Comparison of ENCODE assay signal across 9 mouse cellular contexts in genomic region chr5:120322031-120322731, GRCm38 (mm10).
DNase-seq lines count a peak whose midpoint lies in the region; ATAC-seq and TF ChIP-seq lines count a peak whose summit lies in the region.
"Had no signal": no experiment of that assay in that cellular context is flagged by ENCODE, and none has a peak within 500 bp of the region (broad histone marks: within the 10 kb centered on the region; RNA-seq: fewer than 3 reads in every experiment).

No protein-coding gene starts in this region.

- TF ChIP-seq CTCF in lung, embryonic 14.5 days (IDR thresholded peaks at IDR 0.05; ENCODE audit: low read depth): no peak
- no peak for TF ChIP-seq CTCF in stomach, postnatal 0 days (IDR thresholded peaks at IDR 0.05; ENCODE audit: low read depth)

- 0 out of 2 replicates have a peak overlapping the region, but pooled peaks have one; percentile 1 for H3K9ac ChIP-seq in lung, embryonic 14.5 days
- peak overlapping the region; percentile 44 for H3K9ac ChIP-seq in forebrain, embryonic 12.5 days
- H3K9ac ChIP-seq in limb, embryonic 13.5 days: peak overlapping the region; percentile 50
- H3K9ac ChIP-seq in stomach, postnatal 0 days (ENCODE audit: low read length): no peak overlapping the region
- H3K9ac ChIP-seq: liver, embryonic 13.5 days had no signal

- no peak for TF ChIP-seq EP300 in stomach, postnatal 0 days (optimal IDR thresholded peaks at IDR 0.05)

- DNase-seq in lung, embryonic 14.5 days: no peak
- no peak for DNase-seq in lung, postnatal 10 days
- no peak for DNase-seq in stomach, postnatal 0 days (ENCODE audit: low spot score)
- no peak for DNase-seq in testis, postnatal 10 days (ENCODE audit: low spot score)
- no peak for DNase-seq in adrenal gland, postnatal 10 days
- DNase-seq: liver, embryonic 13.5 days had no signal

- 2% methylated on average over 30 of the region's 30 CpGs for WGBS in lung, embryonic 14.5 days
- WGBS in forebrain, embryonic 12.5 days: under 1% methylated on average over 30 of the region's 30 CpGs
- WGBS in limb, embryonic 13.5 days: 1% methylated on average over 30 of the region's 30 CpGs
- WGBS in stomach, postnatal 0 days: 3% methylated on average over 30 of the region's 30 CpGs

- H3K4me1 ChIP-seq in lung, embryonic 14.5 days (ENCODE audit: insufficient read depth): no peaks in the 10 kb centered on the region
- peaks cover 19% of the 10 kb centered on the region for H3K4me1 ChIP-seq in forebrain, embryonic 12.5 days
- peaks cover 4% of the 10 kb centered on the region; the same call in 1 of the 2 replicates for H3K4me1 ChIP-seq in limb, embryonic 13.5 days
- H3K4me1 ChIP-seq in stomach, postnatal 0 days (replicated peaks; ENCODE audit: control insufficient read depth, insufficient read depth): no peaks in the 10 kb centered on the region
- H3K4me1 ChIP-seq: liver, embryonic 13.5 days had no signal

- peak overlapping the region; percentile 7; the same call in 1 of the 2 replicates for H3K4me3 ChIP-seq in lung, embryonic 14.5 days (ENCODE audit: low read depth, low read length)
- peak overlapping the region; percentile 29 for H3K4me3 ChIP-seq in forebrain, embryonic 12.5 days (replicated peaks)
- peak overlapping the region; percentile 29 for H3K4me3 ChIP-seq in limb, embryonic 13.5 days
- no peak overlapping the region; the same call in 1 of the 2 replicates for H3K4me3 ChIP-seq in stomach, postnatal 0 days (ENCODE audit: low read depth, low read length)
- H3K4me3 ChIP-seq: liver, embryonic 13.5 days had no signal

- H3K36me3 ChIP-seq in lung, embryonic 14.5 days (ENCODE audit: insufficient read depth): no peaks in the 10 kb centered on the region
- H3K36me3 ChIP-seq in forebrain, embryonic 12.5 days (replicated peaks): no peaks in the 10 kb centered on the region
- H3K36me3 ChIP-seq in limb, embryonic 13.5 days: no peaks in the 10 kb centered on the region
- no peaks in the 10 kb centered on the region for H3K36me3 ChIP-seq in stomach, postnatal 0 days (ENCODE audit: control insufficient read depth, insufficient read depth, low read length)
- H3K36me3 ChIP-seq: liver, embryonic 13.5 days had no signal

- H3K27me3 ChIP-seq in lung, embryonic 14.5 days (ENCODE audit: insufficient read depth, low read length): peaks cover 28% of the 10 kb centered on the region
- H3K27me3 ChIP-seq in forebrain, embryonic 12.5 days: peaks cover 35% of the 10 kb centered on the region
- H3K27me3 ChIP-seq in limb, embryonic 13.5 days: peaks cover 91% of the 10 kb centered on the region
- no peaks in the 10 kb centered on the region for H3K27me3 ChIP-seq in stomach, postnatal 0 days (ENCODE audit: control insufficient read depth, insufficient read depth, low read length)

- H3K9me3 ChIP-seq in lung, embryonic 14.5 days (ENCODE audit: low read depth, low read length): no peaks in the 10 kb centered on the region
- H3K9me3 ChIP-seq in forebrain, embryonic 12.5 days: no peaks in the 10 kb centered on the region
- no peaks in the 10 kb centered on the region for H3K9me3 ChIP-seq in limb, embryonic 13.5 days
- no peaks in the 10 kb centered on the region for H3K9me3 ChIP-seq in stomach, postnatal 0 days (ENCODE audit: control insufficient read depth, low read length)
- H3K9me3 ChIP-seq: liver, embryonic 13.5 days had no signal

- ATAC-seq in lung, embryonic 14.5 days (ENCODE audit: insufficient read depth): no peak
- ATAC-seq in forebrain, embryonic 12.5 days (ENCODE audit: low FRiP score): peak; percentile 76
- no peak; the same call in 1 of the 2 replicates for ATAC-seq in limb, embryonic 13.5 days (ENCODE audit: low FRiP score, low read depth)
- no peak for ATAC-seq in stomach, postnatal 0 days (ENCODE audit: low FRiP score, low TSS enrichment)
- ATAC-seq: Patski had no signal

- no peak overlapping the region for H3K27ac ChIP-seq in lung, embryonic 14.5 days (ENCODE audit: low read depth)
- peak overlapping the region; percentile 78 for H3K27ac ChIP-seq in forebrain, embryonic 12.5 days
- no peak overlapping the region for H3K27ac ChIP-seq in limb, embryonic 13.5 days
- H3K27ac ChIP-seq in stomach, postnatal 0 days (replicated peaks): no peak overlapping the region
- H3K27ac ChIP-seq: liver, embryonic 13.5 days had no signal

- peak overlapping the region; percentile 47 for H3K4me2 ChIP-seq in lung, embryonic 14.5 days
- peak overlapping the region; percentile 57 for H3K4me2 ChIP-seq in forebrain, embryonic 12.5 days
- peak overlapping the region; percentile 61 for H3K4me2 ChIP-seq in limb, embryonic 13.5 days (replicated peaks)
- H3K4me2 ChIP-seq in stomach, postnatal 0 days (replicated peaks; ENCODE audit: low read depth): peak overlapping the region; percentile 34
- H3K4me2 ChIP-seq: liver, embryonic 13.5 days had no signal
